Mouse (Mus musculus): ENCODE measurements at regions not wholly inside any gene's neighbourhood (a gene's known extent, or its start where the extent isn't known, plus 50 kb on each side); places are given as distances from the start of the nearest gene placed in this dataset.
A peak's percentile ranks its signal among the peaks of the same experiment; 100 is the strongest.

- DNase-seq (ENCODE audit: low read depth) = peak; percentile 33
These were observed 1329.4 kb upstream of the A1bg start for GRCm38 (mm10) chr15:62252078-62252833.

DNA sequence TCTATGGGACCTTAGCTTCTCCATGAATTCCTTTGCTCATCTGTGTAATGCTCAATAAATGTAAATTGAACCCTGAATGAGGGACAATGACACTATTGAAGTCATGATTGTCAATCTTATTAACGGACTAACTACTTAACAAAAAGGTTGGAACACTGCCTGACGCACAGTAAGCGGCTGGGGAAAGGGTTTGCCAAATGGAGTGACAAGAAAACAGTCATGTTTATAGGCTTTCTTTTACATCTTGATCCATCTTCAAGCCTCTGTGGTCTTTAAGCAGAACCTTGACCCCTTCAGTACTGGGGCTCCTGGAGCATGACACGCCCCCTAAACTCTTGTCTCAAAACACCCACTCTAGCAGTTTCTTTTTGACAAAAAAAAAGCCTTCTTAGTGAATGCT, 1326.6 kb upstream of the A1bg start:
- DNase-seq (ENCODE audit: low read depth) = no peak

- DNase-seq (ENCODE audit: low read depth) = no peak
These were observed 1323.8 kb upstream of the A1bg start for GRCm38 (mm10) chr15:62246561-62247079.

GRCm38 (mm10) chr15:62245237-62245636, 1322.4 kb upstream of the A1bg start:
- peak; percentile 40 for DNase-seq (ENCODE audit: low read depth)

- DNase-seq (ENCODE audit: low read depth) = no peak
These were observed 1322.0 kb upstream of the A1bg start for GRCm38 (mm10) chr15:62244819-62245218.

DNA sequence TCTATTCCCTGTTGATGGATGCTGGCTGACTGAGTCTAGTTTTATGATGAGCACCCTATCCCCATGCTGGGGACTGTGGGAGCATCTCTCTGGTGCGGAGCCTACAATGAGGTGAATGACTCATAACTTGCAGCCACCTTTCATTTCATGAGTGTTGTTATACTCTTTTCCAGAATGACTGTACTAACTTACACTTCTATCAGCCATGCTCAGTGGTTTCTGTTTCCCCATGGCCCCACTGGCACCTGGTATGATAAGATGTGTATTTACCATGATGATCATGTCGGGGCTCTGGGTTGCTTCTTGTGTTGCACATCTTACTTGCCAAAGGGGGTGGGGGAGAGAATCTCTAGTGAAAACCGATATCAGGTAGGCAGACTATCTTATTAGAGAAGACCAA, 1317.2 kb upstream of the A1bg start:
- DNase-seq (ENCODE audit: low read depth) = no peak

GRCm38 (mm10) chr15:62238503-62239045, 1315.8 kb upstream of the A1bg start:
- DNase-seq (ENCODE audit: low read depth) = no peak

DNA sequence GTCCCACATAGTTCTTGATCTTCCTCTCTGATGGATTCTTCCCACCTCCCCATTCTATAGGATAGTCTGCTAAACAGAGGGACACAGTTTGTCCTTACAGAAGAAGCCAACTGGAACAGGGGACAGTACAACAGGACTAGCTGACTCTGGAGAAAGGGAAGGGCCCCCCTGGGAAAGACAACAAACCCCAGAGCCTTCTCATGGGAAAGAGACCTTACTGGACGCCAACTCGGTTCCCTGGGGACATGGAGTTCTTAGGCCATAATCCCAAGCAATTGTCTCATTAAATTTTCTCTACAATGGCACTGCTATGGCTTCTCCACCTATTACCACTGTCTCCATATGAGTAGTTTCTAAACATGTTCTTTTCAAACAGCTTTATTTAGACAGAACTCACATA, 1313.2 kb upstream of the A1bg start:
- no peak for DNase-seq (ENCODE audit: low read depth)

- no peak for DNase-seq (ENCODE audit: low read depth)
These were observed 1311.5 kb upstream of the A1bg start for GRCm38 (mm10) chr15:62234182-62234760.

GRCm38 (mm10) chr15:62233154-62233553, 1310.3 kb upstream of the A1bg start:
- no peak for DNase-seq (ENCODE audit: low read depth)

- no peak for DNase-seq (ENCODE audit: low read depth)
These were observed 1308.9 kb upstream of the A1bg start for GRCm38 (mm10) chr15:62231709-62232108.

GRCm38 (mm10) chr15:62230773-62231172, 1308.0 kb upstream of the A1bg start:
- no peak for DNase-seq (ENCODE audit: low read depth)

GRCm38 (mm10) chr15:62229491-62230283, 1306.9 kb upstream of the A1bg start:
- no peak for DNase-seq (ENCODE audit: low read depth)

- no peak for DNase-seq (ENCODE audit: low read depth)
These were observed 1306.2 kb upstream of the A1bg start for GRCm38 (mm10) chr15:62229023-62229422.

DNA sequence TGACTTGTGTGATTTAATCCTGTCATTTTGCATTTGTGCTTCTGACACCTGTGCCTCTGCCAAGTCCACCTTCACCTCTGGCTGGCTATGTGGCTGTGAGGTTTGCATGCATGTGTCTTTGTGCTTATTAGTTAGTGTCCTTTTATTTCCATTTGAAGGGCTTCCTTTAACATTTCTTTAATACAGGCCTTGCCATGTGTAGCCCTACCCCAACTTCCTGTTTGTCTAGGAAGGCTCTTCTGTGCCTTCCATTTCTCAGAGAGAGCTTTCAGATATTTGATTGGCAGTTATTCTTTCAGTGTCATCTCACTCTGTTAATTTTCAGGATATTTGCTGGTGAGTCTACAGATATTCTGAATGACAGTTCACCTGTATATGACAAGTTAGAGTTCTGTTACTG, 1302.0 kb upstream of the A1bg start:
- DNase-seq (ENCODE audit: low read depth) = no peak

GRCm38 (mm10) chr15:62224191-62224590, 1301.4 kb upstream of the A1bg start:
- no peak for DNase-seq (ENCODE audit: low read depth)

DNA sequence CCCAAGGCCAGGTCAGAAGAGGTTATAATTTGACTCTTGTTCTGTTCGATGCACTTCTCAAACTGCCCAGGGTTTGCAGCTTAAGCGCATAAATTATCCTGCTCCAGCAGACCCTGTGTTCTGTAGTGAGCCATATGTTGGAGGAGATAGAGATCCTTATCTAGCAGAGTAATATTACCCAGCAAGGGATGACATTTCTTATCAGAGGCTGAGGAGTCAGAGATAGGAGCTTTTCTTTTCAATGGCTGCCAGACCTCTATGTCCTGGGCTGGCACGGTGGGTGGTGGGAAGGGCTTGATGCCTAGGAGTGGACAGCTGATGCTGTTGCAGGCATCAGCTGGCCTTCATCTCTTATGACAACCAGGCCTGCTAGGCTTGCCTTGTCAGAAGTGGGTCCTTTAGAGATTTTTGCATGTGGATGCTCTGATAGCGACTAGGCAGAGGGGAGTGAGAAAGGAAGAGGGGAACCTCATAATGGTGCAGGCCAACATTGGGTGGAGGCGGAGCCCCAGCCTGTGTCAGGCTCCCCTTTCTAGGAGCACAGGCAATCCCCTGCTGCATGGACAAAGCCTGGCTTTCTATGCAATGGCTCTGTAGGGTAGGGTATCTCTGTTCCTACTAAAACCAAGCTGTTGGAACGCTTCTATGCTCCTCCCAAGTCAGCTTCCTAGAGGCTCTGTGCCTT, 1300.5 kb upstream of the A1bg start:
- no peak for DNase-seq (ENCODE audit: low read depth)

GRCm38 (mm10) chr15:62222731-62223130, 1299.9 kb upstream of the A1bg start:
- peak; percentile 82 for DNase-seq (ENCODE audit: low read depth)

DNA sequence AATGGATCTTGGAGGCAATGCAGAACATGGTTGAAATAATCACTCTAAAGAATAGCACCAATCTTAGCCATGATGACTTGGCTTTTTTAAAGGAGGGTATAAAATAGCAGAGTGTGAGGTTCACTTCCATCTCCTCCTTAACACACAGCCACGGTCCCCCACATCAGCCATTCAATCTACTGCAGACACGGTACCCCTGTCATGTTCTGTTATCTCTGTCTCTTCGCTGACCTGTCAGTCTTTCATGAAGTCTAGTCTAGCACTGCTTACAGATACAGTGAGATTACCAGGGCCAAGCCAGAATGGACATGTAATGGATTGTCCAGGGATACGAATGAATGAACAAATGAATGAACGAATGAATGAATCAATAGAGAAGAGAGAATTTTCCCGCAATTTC, 1299.4 kb upstream of the A1bg start:
- DNase-seq (ENCODE audit: low read depth) = no peak

DNA sequence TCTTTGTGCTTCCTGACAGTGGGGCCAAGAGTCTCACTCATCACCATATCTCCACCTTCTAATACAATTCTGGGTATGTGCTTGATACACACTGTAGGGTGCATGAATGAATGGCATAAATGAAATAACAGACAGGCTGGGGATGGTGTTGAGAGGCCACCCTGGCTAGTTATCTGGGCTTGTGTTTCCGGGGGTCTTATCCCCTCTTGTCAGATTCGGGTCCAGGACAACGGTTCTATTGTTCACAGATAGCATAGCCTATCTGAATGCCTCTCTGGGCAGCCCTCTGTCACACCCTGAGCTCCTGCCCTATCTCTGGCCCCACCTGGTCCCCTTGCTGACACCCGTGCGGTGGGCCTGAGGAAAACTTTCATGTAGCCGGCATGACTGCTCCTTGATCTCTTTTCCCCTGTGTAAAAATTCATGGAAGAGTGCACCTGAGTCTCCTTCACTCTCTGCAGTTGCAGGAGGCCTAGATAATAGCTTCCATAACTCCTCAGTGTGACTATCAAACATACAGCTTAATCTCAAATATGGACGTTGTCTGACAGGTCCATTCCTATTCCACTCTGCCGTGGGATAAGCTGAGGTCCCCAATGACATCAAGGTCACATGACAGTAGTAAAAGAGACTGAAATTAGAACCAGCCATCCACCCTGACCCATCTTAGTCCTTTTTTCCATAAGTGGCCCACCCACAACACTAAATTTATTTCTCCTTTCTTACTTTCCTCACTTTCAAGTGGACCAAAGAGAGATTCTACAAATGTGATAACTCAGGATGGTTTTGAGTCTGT, 1298.4 kb upstream of the A1bg start:
- no peak for DNase-seq (ENCODE audit: low read depth)

- DNase-seq (ENCODE audit: low read depth) = no peak
These were observed 1297.8 kb upstream of the A1bg start for GRCm38 (mm10) chr15:62220620-62221019.

Data from NIH3T3 (cell line).